Mouse (Mus musculus) T-helper 17 cell (primary cell): ENCODE data around the gene Ptprn2.

ENCODE experiments used
- in situ Hi-C, 2 experiments: fragments of 300-600 bp; cut with MboI, MseI; formaldehyde crosslinking; loops; 1 replicate in 1 of 2; 2 replicates in 1 of 2; pipeline ENCODE4 v1.15.1; 2025; ENCODE audit warnings: high pct_unique_total_duplicates in 2 of 2

Ptprn2 gene

GRCm38 (mm10) chr12:117255325-117255724 lies 769.8 kb downstream of the Ptprn2 start:
- in situ Hi-C loops = no loop called here

- in situ Hi-C loops = no loop called here
Observed at GRCm38 (mm10) chr12:117255776-117256342, 770.3 kb downstream of the Ptprn2 start.

- in situ Hi-C loops = no loop called here
Observed at GRCm38 (mm10) chr12:117256849-117257204, 771.3 kb downstream of the Ptprn2 start.

GRCm38 (mm10) chr12:117257205-117257920 lies 771.8 kb downstream of the Ptprn2 start:
- in situ Hi-C loops = no loop called here

GRCm38 (mm10) chr12:117257921-117258497 lies 772.5 kb downstream of the Ptprn2 start:
- in situ Hi-C loops = no loop called here

- in situ Hi-C loops = no loop called here
Observed at GRCm38 (mm10) chr12:117260391-117261164, 775.1 kb downstream of the Ptprn2 start.

- in situ Hi-C loops = no loop called here
Observed at GRCm38 (mm10) chr12:117261165-117261440, 775.6 kb downstream of the Ptprn2 start.

GRCm38 (mm10) chr12:117262003-117262402 lies 776.5 kb downstream of the Ptprn2 start:
- in situ Hi-C loops = no loop called here

- in situ Hi-C loops = no loop called here
Observed at GRCm38 (mm10) chr12:117263081-117263480, 777.6 kb downstream of the Ptprn2 start.

- in situ Hi-C loops = no loop called here
Observed at GRCm38 (mm10) chr12:117265211-117265610, 779.7 kb downstream of the Ptprn2 start.

GRCm38 (mm10) chr12:117268543-117269172 lies 783.1 kb downstream of the Ptprn2 start:
- in situ Hi-C loops = no loop called here

GRCm38 (mm10) chr12:117269310-117269709 lies 783.8 kb downstream of the Ptprn2 start:
- in situ Hi-C loops = no loop called here

GRCm38 (mm10) chr12:117270199-117270598 lies 784.7 kb downstream of the Ptprn2 start:
- in situ Hi-C loops = no loop called here

GRCm38 (mm10) chr12:117273166-117273565 lies 787.6 kb downstream of the Ptprn2 start:
- in situ Hi-C loops = no loop called here

- in situ Hi-C loops = no loop called here
Observed at GRCm38 (mm10) chr12:117274576-117274975, 789.1 kb downstream of the Ptprn2 start.

- in situ Hi-C loops = no loop called here
Observed at GRCm38 (mm10) chr12:117280790-117281189, 795.3 kb downstream of the Ptprn2 start.

- in situ Hi-C loops = no loop called here
Observed at GRCm38 (mm10) chr12:117282659-117283058, 797.1 kb downstream of the Ptprn2 start.

GRCm38 (mm10) chr12:117287456-117287855 lies 801.9 kb downstream of the Ptprn2 start:
- in situ Hi-C loops = no loop called here

- in situ Hi-C loops = no loop called here
Observed at GRCm38 (mm10) chr12:117291943-117292342, 806.4 kb downstream of the Ptprn2 start.

- in situ Hi-C loops = no loop called here
Observed at GRCm38 (mm10) chr12:117296792-117297191, 811.3 kb downstream of the Ptprn2 start.

GRCm38 (mm10) chr12:117299084-117299483 lies 813.6 kb downstream of the Ptprn2 start:
- in situ Hi-C loops = no loop called here
